Mouse (Mus musculus): Measurements from ENCODE around the gene Mrpl34. TPM values are rescaled to one million over a fixed set of nuclear protein-coding genes. Genes with fewer than 3 reads are reported as not detected.
"Not testable (repeated sequence)": the region's sequence is repeated elsewhere in the genome, so short reads cannot be mapped to it uniquely, and the experiment has no call there.

Gene Mrpl34
- polyA plus RNA-seq (2014; fragmentation: Nextera tagmentation; extraction: Ambion mirVana), result 183 and 191 TPM in 2 replicates

DNA sequence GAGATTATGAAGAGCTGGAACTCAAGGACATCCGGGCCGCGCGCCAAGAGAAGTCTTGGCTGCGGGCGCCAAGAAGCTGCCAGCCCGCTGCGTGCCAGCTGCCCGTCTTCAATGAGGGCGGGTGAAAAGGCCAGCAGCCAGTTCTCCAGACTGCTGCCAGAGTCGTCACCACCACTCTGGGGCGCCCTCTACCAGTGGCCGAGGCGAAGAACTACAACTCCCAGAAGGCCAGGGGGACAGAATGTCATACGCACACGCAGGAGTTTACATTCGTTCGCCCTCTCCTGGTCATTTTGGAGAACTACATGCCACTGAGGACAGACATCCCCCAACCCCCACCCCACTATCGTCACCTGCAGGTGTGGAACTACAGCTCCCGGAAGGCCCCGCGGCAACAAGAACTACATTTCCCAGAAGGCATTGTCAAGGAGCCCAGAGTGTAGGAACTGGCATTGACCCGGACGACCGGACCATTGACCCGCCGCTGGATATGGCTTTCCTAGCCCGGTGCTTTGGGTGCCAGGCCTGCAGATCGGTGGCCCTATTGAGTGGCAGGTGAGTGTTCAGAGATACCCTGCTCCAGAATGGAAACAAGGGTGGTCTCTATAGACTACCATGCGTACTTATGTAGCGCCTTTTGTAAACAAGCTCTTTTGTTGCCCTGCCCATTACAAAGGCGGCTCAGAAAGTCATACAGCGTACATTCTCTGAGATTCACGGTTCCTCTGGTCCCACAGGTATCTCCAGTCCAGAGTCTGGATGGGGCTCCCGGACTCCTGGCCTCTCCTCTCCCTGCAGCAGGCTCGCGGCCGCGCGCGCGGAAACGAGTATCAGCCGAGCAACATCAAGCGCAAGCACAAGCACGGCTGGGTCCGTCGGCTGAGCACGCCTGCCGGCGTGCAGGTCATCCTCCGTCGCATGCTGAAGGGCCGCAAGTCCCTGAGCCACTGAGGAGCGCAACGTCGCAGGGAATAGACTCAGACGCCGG lies at the start of gene Mrpl34:
Gene Mrpl34 (plus strand): TSS at position 447 of the 988 bp plus-strand sequence.
- under 1% methylated on average over 59 of the region's 59 CpGs for WGBS
- Histone ChIP-seq H3K27me3 (replicated peaks; ENCODE audit: control insufficient read depth, insufficient read depth, low read length) (no peaks in the 10 kb centered on the region), H3K27ac (ENCODE audit: low read depth) (peak within 1 kb of the TSS; percentile 88), H3K4me1 (replicated peaks; ENCODE audit: control insufficient read depth, insufficient read depth, low read length) (peaks cover 14% of the 10 kb centered on the region), H3K9ac (ENCODE audit: low read length) (peak within 1 kb of the TSS; percentile 56), H3K9me3 (ENCODE audit: control insufficient read depth, low read length) (no peaks in the 10 kb centered on the region), H3K4me2 (ENCODE audit: low read length) (peak within 1 kb of the TSS; percentile 86), H3K4me3 (ENCODE audit: low read depth, low read length) (peak within 1 kb of the TSS; percentile 87), H3K36me3 (ENCODE audit: control insufficient read depth, insufficient read depth, low read length) (peaks cover 15% of the 10 kb centered on the region)
- peak; percentile 97 for DNase-seq (ENCODE audit: low spot score)
- ATAC-seq (replicated peaks; ENCODE audit: low FRiP score, low TSS enrichment, low read depth), result peak; percentile 74

GRCm38 (mm10) chr8:71422121-71422520 lies 42.6 kb upstream of the Mrpl34 start:
- no peaks in the 10 kb centered on the region for H3K27me3 ChIP-seq (replicated peaks; ENCODE audit: control insufficient read depth, insufficient read depth, low read length)
- no peaks in the 10 kb centered on the region for H3K9me3 ChIP-seq (ENCODE audit: control insufficient read depth, low read length)
- H3K27ac ChIP-seq (ENCODE audit: low read depth), result no peak overlapping the region
- H3K4me2 ChIP-seq (ENCODE audit: low read length), result no peak overlapping the region
- no peak overlapping the region for H3K9ac ChIP-seq (ENCODE audit: low read length)
- no peak for DNase-seq (ENCODE audit: low spot score)
- H3K36me3 ChIP-seq (ENCODE audit: control insufficient read depth, insufficient read depth, low read length), result no peaks in the 10 kb centered on the region
- no peak for ATAC-seq (replicated peaks; ENCODE audit: low FRiP score, low TSS enrichment, low read depth)
- H3K4me3 ChIP-seq (ENCODE audit: low read depth, low read length), result no peak overlapping the region
- no peaks in the 10 kb centered on the region for H3K4me1 ChIP-seq (replicated peaks; ENCODE audit: control insufficient read depth, insufficient read depth, low read length)

- not testable (repeated sequence) for DNase-seq (ENCODE audit: low spot score); H3K4me1 ChIP-seq (replicated peaks; ENCODE audit: control insufficient read depth, insufficient read depth, low read length); H3K36me3 ChIP-seq (ENCODE audit: control insufficient read depth, insufficient read depth, low read length); H3K9ac ChIP-seq (ENCODE audit: low read length); H3K27me3 ChIP-seq (replicated peaks; ENCODE audit: control insufficient read depth, insufficient read depth, low read length); H3K9me3 ChIP-seq (ENCODE audit: control insufficient read depth, low read length); H3K4me2 ChIP-seq (ENCODE audit: low read length); H3K27ac ChIP-seq (ENCODE audit: low read depth); H3K4me3 ChIP-seq (ENCODE audit: low read depth, low read length); ATAC-seq (replicated peaks; ENCODE audit: low FRiP score, low TSS enrichment, low read depth)
- 96% methylated on average over 1 of the region's 1 CpGs for WGBS
Observed at GRCm38 (mm10) chr8:71432935-71433334, 31.8 kb upstream of the Mrpl34 start.

DNA sequence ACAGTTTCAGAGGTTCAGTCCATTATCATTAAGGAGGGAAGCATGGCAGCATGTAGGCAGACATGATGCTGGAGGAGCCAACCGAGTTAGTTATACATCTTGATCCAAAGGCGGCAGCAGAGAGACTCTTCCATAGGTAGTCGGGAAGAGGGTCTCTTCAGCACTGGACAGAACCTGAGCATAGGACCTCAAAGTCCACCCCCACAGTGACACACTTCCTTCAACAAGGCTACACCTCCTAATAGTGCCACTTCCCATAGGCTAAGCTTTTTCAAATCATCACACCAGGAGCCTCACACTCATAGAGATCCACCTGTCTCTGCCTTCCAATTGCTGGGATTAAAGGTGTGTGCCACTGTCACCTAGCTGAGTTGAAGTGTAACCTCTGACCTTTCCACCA lies 27.7 kb upstream of the Mrpl34 start:
- 52% methylated on average over 3 of the region's 3 CpGs for WGBS
- Histone ChIP-seq H3K4me1 (replicated peaks; ENCODE audit: control insufficient read depth, insufficient read depth, low read length) (no peaks in the 10 kb centered on the region), H3K4me3 (ENCODE audit: low read depth, low read length) (no peak overlapping the region), H3K27me3 (replicated peaks; ENCODE audit: control insufficient read depth, insufficient read depth, low read length) (0 out of 2 replicates have a peak, but pooled peaks cover 3% of the 10 kb centered on the region), H3K27ac (ENCODE audit: low read depth) (no peak overlapping the region), H3K9ac (ENCODE audit: low read length) (no peak overlapping the region), H3K9me3 (ENCODE audit: control insufficient read depth, low read length) (no peaks in the 10 kb centered on the region), H3K36me3 (ENCODE audit: control insufficient read depth, insufficient read depth, low read length) (no peaks in the 10 kb centered on the region), H3K4me2 (ENCODE audit: low read length) (no peak overlapping the region)
- ATAC-seq (replicated peaks; ENCODE audit: low FRiP score, low TSS enrichment, low read depth) (no peak), DNase-seq (ENCODE audit: low spot score) (no peak)

- Histone ChIP-seq H3K27ac (ENCODE audit: low read depth) (no peak overlapping the region), H3K9me3 (ENCODE audit: control insufficient read depth, low read length) (no peaks in the 10 kb centered on the region), H3K9ac (ENCODE audit: low read length) (no peak overlapping the region), H3K4me2 (ENCODE audit: low read length) (no peak overlapping the region), H3K36me3 (ENCODE audit: control insufficient read depth, insufficient read depth, low read length) (no peaks in the 10 kb centered on the region), H3K4me1 (replicated peaks; ENCODE audit: control insufficient read depth, insufficient read depth, low read length) (no peaks in the 10 kb centered on the region), H3K27me3 (replicated peaks; ENCODE audit: control insufficient read depth, insufficient read depth, low read length) (0 out of 2 replicates have a peak, but pooled peaks cover 4% of the 10 kb centered on the region), H3K4me3 (ENCODE audit: low read depth, low read length) (no peak overlapping the region)
- ATAC-seq (replicated peaks; ENCODE audit: low FRiP score, low TSS enrichment, low read depth) (0 out of 2 replicates have a peak, but pooled peaks have one; percentile 50), DNase-seq (ENCODE audit: low spot score) (peak; percentile 71)
- WGBS, result under 1% methylated on average over 7 of the region's 7 CpGs
Observed at GRCm38 (mm10) chr8:71441404-71441803, 23.4 kb upstream of the Mrpl34 start.

DNA sequence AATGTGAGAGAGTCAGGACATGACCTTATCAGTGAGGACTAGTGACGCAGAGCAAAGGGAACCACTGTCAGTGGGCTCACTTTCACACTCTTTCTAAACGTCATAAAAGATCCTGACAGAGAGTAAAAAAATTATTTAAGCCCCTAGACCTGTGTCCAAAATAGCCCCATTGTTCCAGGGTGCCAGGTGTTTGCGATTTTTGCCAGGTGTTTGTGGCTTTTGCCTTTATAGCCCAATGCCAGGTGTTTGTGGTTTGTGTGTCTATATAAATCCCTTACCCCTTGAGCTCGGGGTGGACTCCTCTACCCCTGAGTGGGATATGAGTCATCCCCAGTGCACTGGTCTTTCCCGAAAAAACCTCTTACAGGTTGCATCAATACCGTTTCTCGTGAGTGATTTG lies 19.7 kb upstream of the Mrpl34 start:
- DNase-seq (ENCODE audit: low spot score) (no peak), ATAC-seq (replicated peaks; ENCODE audit: low FRiP score, low TSS enrichment, low read depth) (no peak)
- Histone ChIP-seq H3K4me2 (ENCODE audit: low read length) (no peak overlapping the region), H3K9me3 (ENCODE audit: control insufficient read depth, low read length) (no peaks in the 10 kb centered on the region), H3K36me3 (ENCODE audit: control insufficient read depth, insufficient read depth, low read length) (no peaks in the 10 kb centered on the region), H3K27ac (ENCODE audit: low read depth) (no peak overlapping the region), H3K4me1 (replicated peaks; ENCODE audit: control insufficient read depth, insufficient read depth, low read length) (no peaks in the 10 kb centered on the region), H3K9ac (ENCODE audit: low read length) (no peak overlapping the region), H3K27me3 (replicated peaks; ENCODE audit: control insufficient read depth, insufficient read depth, low read length) (0 out of 2 replicates have a peak, but pooled peaks cover 4% of the 10 kb centered on the region), H3K4me3 (ENCODE audit: low read depth, low read length) (no peak overlapping the region)
- WGBS, result 85% methylated on average over 7 of the region's 7 CpGs

GRCm38 (mm10) chr8:71451337-71451736 lies 13.4 kb upstream of the Mrpl34 start:
- H3K4me2 ChIP-seq (ENCODE audit: low read length), result no peak overlapping the region
- ATAC-seq (replicated peaks; ENCODE audit: low FRiP score, low TSS enrichment, low read depth), result no peak
- H3K27me3 ChIP-seq (replicated peaks; ENCODE audit: control insufficient read depth, insufficient read depth, low read length), result no peaks in the 10 kb centered on the region

DNA sequence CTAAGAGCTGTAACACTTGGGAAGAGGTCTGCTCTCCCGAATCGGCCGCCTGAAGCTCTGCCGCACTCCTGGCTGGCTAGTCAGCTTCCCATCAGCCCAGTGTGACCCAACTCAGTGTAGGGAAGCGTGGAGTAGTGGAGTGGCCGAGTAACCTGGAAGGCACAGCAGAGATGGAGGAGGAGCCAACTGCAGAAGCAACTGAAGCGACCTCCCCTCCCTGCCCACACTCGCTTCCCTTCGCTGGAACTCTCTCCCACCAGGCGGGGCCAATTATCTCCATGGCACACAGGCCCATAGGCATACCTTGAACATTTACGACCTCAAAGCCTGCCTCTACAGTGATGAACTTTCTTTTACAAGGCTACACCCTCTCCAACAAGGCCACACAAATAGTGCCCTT lies 13.0 kb upstream of the Mrpl34 start:
- Histone ChIP-seq H3K27me3 (replicated peaks; ENCODE audit: control insufficient read depth, insufficient read depth, low read length) (no peaks in the 10 kb centered on the region), H3K9me3 (ENCODE audit: control insufficient read depth, low read length) (no peaks in the 10 kb centered on the region), H3K4me2 (ENCODE audit: low read length) (no peak overlapping the region), H3K4me3 (ENCODE audit: low read depth, low read length) (no peak overlapping the region), H3K36me3 (ENCODE audit: control insufficient read depth, insufficient read depth, low read length) (no peaks in the 10 kb centered on the region), H3K27ac (ENCODE audit: low read depth) (no peak overlapping the region), H3K4me1 (replicated peaks; ENCODE audit: control insufficient read depth, insufficient read depth, low read length) (no peaks in the 10 kb centered on the region), H3K9ac (ENCODE audit: low read length) (no peak overlapping the region)
- ATAC-seq (replicated peaks; ENCODE audit: low FRiP score, low TSS enrichment, low read depth), result no peak
- DNase-seq (ENCODE audit: low spot score), result peak; percentile 53
- 42% methylated on average over 11 of the region's 11 CpGs for WGBS

More at GRCm38 (mm10) chr8:71451337-71451736, 13.4 kb upstream of the Mrpl34 start:
- H3K36me3 ChIP-seq (ENCODE audit: control insufficient read depth, insufficient read depth, low read length), result no peaks in the 10 kb centered on the region
- WGBS, result 67% methylated on average over 4 of the region's 4 CpGs
- no peak overlapping the region for H3K4me3 ChIP-seq (ENCODE audit: low read depth, low read length)
- no peak for DNase-seq (ENCODE audit: low spot score)
- H3K27ac ChIP-seq (ENCODE audit: low read depth), result no peak overlapping the region
- H3K9me3 ChIP-seq (ENCODE audit: control insufficient read depth, low read length), result no peaks in the 10 kb centered on the region
- H3K9ac ChIP-seq (ENCODE audit: low read length), result no peak overlapping the region
- H3K4me1 ChIP-seq (replicated peaks; ENCODE audit: control insufficient read depth, insufficient read depth, low read length), result no peaks in the 10 kb centered on the region
